Mouse (Mus musculus) bone marrow, adult 2 months (tissue): ENCODE measurements around the gene Pde4d.

Source experiments
- CTCF ChIP-seq: fragments of 200-500 bp; IDR thresholded peaks from 2 replicates; pipeline ENCODE4 v1.5.1; 2011; ENCODE audit warnings: low read length, control low read depth; ENCODE audit not compliant: control insufficient read depth, insufficient read depth
- POLR2A ChIP-seq: fragments of 200-500 bp; IDR thresholded peaks from 2 replicates; pipeline ENCODE4 v1.6.1; 2011; ENCODE audit warnings: low read depth, mild to moderate bottlenecking, control low read depth, low read length, borderline replicate concordance; ENCODE audit not compliant: control insufficient read depth

- TF ChIP-seq CTCF, result no peak
- TF ChIP-seq POLR2A, result no peak
Observed at GRCm38 (mm10) chr13:108618207-108618606, 168.5 kb downstream of the Pde4d start.
